Mouse (Mus musculus) testis, adult 2 months (tissue): Measurements from ENCODE around the gene Mrpl48.

Source experiments
- CTCF ChIP-seq: fragments of 200-500 bp; IDR thresholded peaks from 2 replicates; pipeline ENCODE4 v1.5.1; 2012; ENCODE audit warnings: low read depth, mild to moderate bottlenecking, inconsistent platforms, low read length, moderate library complexity; ENCODE audit not compliant: control insufficient read depth, insufficient read depth, insufficient replicate concordance
- POLR2A ChIP-seq: fragments of 200-500 bp; IDR thresholded peaks from 2 replicates; pipeline ENCODE4 v1.6.1; 2012; ENCODE audit warnings: low read depth, mild to moderate bottlenecking, inconsistent platforms, low read length, moderate library complexity; ENCODE audit not compliant: control insufficient read depth

- TF ChIP-seq CTCF (no peak), POLR2A (no peak)
Observed at GRCm38 (mm10) chr7:100559331-100559730, 48.8 kb downstream of the Mrpl48 start.
